Mouse (Mus musculus) intestine, embryonic 14.5 days (tissue): ENCODE data around the gene Lamb1. TPM values are rescaled to one million over a fixed set of nuclear protein-coding genes. Genes with fewer than 3 reads are reported as not detected.
A peak's percentile ranks its signal among the peaks of the same experiment; 100 is the strongest.

Source experiments
- ATAC-seq: fragments of 200-750 bp; cut with Nextera tagmentation; replicated peaks from 2 replicates; pipeline ENCODE4 v1.8.0; 2017; ENCODE audit warnings: low read depth, moderate number of reproducible peaks, moderate TSS enrichment, moderate library complexity; ENCODE audit not compliant: low FRiP score, low TSS enrichment
- DNase-seq: peaks from one replicate; pipeline ENCODE4 v3.0.0-alpha.2; 2018; ENCODE audit warnings: low spot score
- H3K27ac ChIP-seq: fragments of 300-500 bp; sonication (generic); 2 replicates; pipeline ENCODE4 v1.5.1; 2014; ENCODE audit warnings: low read depth, mild to moderate bottlenecking, control low read depth
- H3K27me3 ChIP-seq: fragments of 300-500 bp; sonication (generic); replicated peaks from 2 replicates; pipeline ENCODE4 v1.6.1; 2014; ENCODE audit warnings: low read length, control low read depth; ENCODE audit not compliant: control insufficient read depth, insufficient read depth
- H3K36me3 ChIP-seq: fragments of 300-500 bp; sonication (generic); 2 replicates; pipeline ENCODE4 v1.6.1; 2014; ENCODE audit warnings: low read length, control low read depth; ENCODE audit not compliant: control insufficient read depth, insufficient read depth
- H3K4me1 ChIP-seq: fragments of 300-500 bp; sonication (generic); replicated peaks from 2 replicates; pipeline ENCODE4 v1.6.1; 2014; ENCODE audit warnings: low read length, control low read depth, mixed read lengths; ENCODE audit not compliant: control insufficient read depth, insufficient read depth
- H3K4me2 ChIP-seq: fragments of 300-500 bp; sonication (generic); 2 replicates; pipeline ENCODE4 v1.6.1; 2014; ENCODE audit warnings: low read length
- H3K4me3 ChIP-seq: fragments of 300-500 bp; sonication (generic); 2 replicates; pipeline ENCODE4 v1.5.1; 2014; ENCODE audit warnings: low read depth, low read length, control low read depth, mixed read lengths
- H3K9ac ChIP-seq: fragments of 300-500 bp; sonication (generic); 2 replicates; pipeline ENCODE4 v1.6.1; 2014; ENCODE audit warnings: mild to moderate bottlenecking, low read length
- H3K9me3 ChIP-seq: fragments of 300-500 bp; sonication (generic); 2 replicates; pipeline ENCODE4 v1.6.1; 2016; ENCODE audit warnings: low read length, control low read depth; ENCODE audit not compliant: control insufficient read depth
- WGBS: fragments of 180-500 bp; shearing (Covaris S2); extraction: QIAGEN DNeasy Blood & Tissue Kit; methylation state at CpG from one replicate; pipeline ENCODE4 v1.1.7; 2014; 5-methylcytosine and 5-hydroxymethylcytosine counted together
- polyA plus RNA-seq: library from polyadenylated mRNA; unstranded; fragments of >200 nt; fragmentation: Nextera tagmentation; extraction: Ambion mirVana; gene quantifications from 2 replicates; pipeline ENCODE4 v1.2.1, GENCODE M21; 2014

Gene Lamb1
- 96.3 and 102 TPM in 2 replicates for polyA plus RNA-seq

DNA sequence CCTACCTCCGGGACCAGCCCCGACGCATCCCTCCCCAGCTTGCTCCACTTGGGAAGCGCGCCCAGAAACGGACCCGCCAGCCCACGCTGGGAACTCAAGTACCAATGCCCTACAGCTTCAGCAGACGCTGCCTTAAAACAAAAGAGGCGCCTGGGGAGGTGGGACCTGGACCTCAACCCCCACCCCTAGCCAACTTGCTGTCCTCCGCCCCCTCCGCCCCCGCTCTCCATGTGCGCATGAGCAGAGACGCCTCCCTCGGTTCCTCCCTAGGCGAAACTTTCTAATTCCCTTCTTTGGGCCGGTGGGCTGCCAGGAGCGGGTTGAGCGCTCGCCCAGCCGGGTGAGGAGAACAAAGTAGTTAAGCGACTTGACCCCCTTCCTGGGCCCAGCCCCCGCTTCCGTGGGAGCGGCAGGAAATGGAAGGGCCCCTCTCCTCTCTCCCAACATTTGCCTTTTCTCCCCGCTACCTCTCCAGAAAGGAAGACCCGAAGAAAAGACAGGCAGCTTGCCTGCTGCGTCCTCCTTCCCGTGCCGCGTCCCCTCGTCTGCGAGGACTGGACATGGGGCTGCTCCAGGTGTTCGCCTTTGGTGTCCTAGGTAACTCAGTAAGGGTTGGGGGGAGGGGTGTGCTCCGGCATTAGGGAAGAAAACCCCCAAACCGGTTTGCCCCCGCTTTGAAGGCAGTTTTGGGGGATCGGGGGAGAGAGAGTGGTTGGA, at the start of gene Lamb1:
Lamb1 (plus strand) TSS at position 230 of the 717 bp plus-strand sequence.
- under 1% methylated on average over 37 of the region's 39 CpGs for WGBS
- H3K4me2 ChIP-seq = peak within 1 kb of the TSS; percentile 59
- no peaks in the 10 kb centered on the region for H3K27me3 ChIP-seq
- peaks cover 48% of the 10 kb centered on the region for H3K4me1 ChIP-seq
- DNase-seq (peak; percentile 87), ATAC-seq (peak; percentile 81)
- peaks cover 27% of the 10 kb centered on the region for H3K36me3 ChIP-seq
- H3K9ac ChIP-seq = peak within 1 kb of the TSS; percentile 72
- H3K27ac ChIP-seq = peak within 1 kb of the TSS; percentile 89
- H3K9me3 ChIP-seq = no peaks in the 10 kb centered on the region
- peak within 1 kb of the TSS; percentile 84 for H3K4me3 ChIP-seq

GRCm38 (mm10) chr12:31217232-31217631, 47.8 kb upstream of the Lamb1 start:
- Histone ChIP-seq H3K4me1 (peaks cover 14% of the 10 kb centered on the region; the same call in 1 of the 2 replicates), H3K27me3 (no peaks in the 10 kb centered on the region), H3K36me3 (no peaks in the 10 kb centered on the region), H3K9me3 (no peaks in the 10 kb centered on the region), H3K9ac (no peak overlapping the region), H3K27ac (no peak overlapping the region), H3K4me2 (no peak overlapping the region), H3K4me3 (no peak overlapping the region)
- ATAC-seq (no peak), DNase-seq (no peak)
- 57% methylated on average over 5 of the region's 5 CpGs for WGBS

DNA sequence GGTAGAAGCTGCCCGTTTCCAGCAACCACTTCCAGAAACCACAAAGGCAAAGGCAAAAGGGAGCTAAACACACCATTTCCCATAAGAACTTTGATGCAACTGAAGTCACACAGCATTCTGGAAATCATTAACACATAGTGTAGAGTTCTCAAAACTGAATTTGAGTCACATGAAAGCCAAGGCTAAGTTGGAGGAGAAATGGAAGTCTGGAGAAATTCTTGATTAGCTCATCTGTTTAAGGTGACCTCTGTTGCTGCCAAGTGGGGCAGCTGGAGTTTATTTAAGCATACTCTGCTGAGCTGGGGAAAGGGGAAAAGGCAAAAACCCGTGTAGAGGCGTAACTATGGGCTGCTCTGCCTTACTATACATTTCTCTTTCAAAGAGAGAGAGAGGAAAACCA, 46.3 kb upstream of the Lamb1 start:
- H3K9ac ChIP-seq = no peak overlapping the region
- no peak for DNase-seq
- WGBS = 50% methylated on average over 3 of the region's 3 CpGs

GRCm38 (mm10) chr12:31221522-31221921, 43.5 kb upstream of the Lamb1 start:
- Histone ChIP-seq H3K9ac (no peak overlapping the region), H3K4me2 (no peak overlapping the region), H3K27me3 (no peaks in the 10 kb centered on the region), H3K4me3 (no peak overlapping the region), H3K9me3 (no peaks in the 10 kb centered on the region), H3K27ac (no peak overlapping the region), H3K36me3 (no peaks in the 10 kb centered on the region), H3K4me1 (0 out of 2 replicates have a peak, but pooled peaks cover 7% of the 10 kb centered on the region)
- DNase-seq (no peak), ATAC-seq (no peak)
- 72% methylated on average over 6 of the region's 6 CpGs for WGBS

More for the DNA sequence above, 46.3 kb upstream of the Lamb1 start:
- Histone ChIP-seq H3K4me3 (no peak overlapping the region), H3K36me3 (no peaks in the 10 kb centered on the region), H3K4me1 (peaks cover 7% of the 10 kb centered on the region; the same call in 1 of the 2 replicates), H3K27me3 (no peaks in the 10 kb centered on the region), H3K27ac (no peak overlapping the region), H3K9me3 (no peaks in the 10 kb centered on the region), H3K4me2 (no peak overlapping the region)
- no peak for ATAC-seq

GRCm38 (mm10) chr12:31222282-31222681, 42.8 kb upstream of the Lamb1 start:
- 0 out of 2 replicates have a peak, but pooled peaks cover 7% of the 10 kb centered on the region for H3K4me1 ChIP-seq
- ATAC-seq (no peak), DNase-seq (no peak)
- no peaks in the 10 kb centered on the region for H3K36me3 ChIP-seq
- WGBS = 54% methylated on average over 2 of the region's 2 CpGs
- H3K27ac ChIP-seq = no peak overlapping the region
- no peak overlapping the region for H3K4me2 ChIP-seq
- no peak overlapping the region for H3K4me3 ChIP-seq
- H3K9ac ChIP-seq = no peak overlapping the region
- H3K9me3 ChIP-seq = no peaks in the 10 kb centered on the region
- H3K27me3 ChIP-seq = no peaks in the 10 kb centered on the region

- Histone ChIP-seq H3K4me1 (0 out of 2 replicates have a peak, but pooled peaks cover 7% of the 10 kb centered on the region), H3K27me3 (no peaks in the 10 kb centered on the region), H3K9me3 (no peaks in the 10 kb centered on the region), H3K4me2 (no peak overlapping the region), H3K27ac (no peak overlapping the region), H3K36me3 (no peaks in the 10 kb centered on the region), H3K4me3 (no peak overlapping the region), H3K9ac (no peak overlapping the region)
- WGBS = 31% methylated on average over 3 of the region's 3 CpGs
- ATAC-seq (no peak), DNase-seq (no peak)
Observed at GRCm38 (mm10) chr12:31222741-31223140, 42.3 kb upstream of the Lamb1 start.

DNA sequence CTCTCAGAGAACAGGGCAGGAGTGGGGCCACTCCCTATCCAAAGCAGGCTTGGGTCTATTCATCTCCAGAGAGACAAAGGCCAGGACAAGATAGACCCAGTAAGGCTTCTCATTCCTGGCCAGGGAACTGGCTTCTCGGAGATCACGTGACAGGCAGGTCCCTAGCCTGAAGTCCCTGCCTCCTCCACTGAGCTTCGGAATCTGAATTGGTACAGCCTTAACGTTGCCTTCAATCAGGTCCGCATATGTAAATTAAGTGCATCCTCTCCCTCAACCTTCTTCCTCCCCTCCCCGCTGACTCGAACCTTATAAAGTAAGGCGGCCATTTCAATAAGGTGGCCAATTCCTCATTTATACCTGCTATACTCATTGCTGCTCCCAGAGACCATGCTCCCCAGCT, 39.6 kb upstream of the Lamb1 start:
- Histone ChIP-seq H3K9me3 (no peaks in the 10 kb centered on the region), H3K4me2 (no peak overlapping the region), H3K9ac (no peak overlapping the region), H3K4me1 (peaks cover 11% of the 10 kb centered on the region), H3K27ac (no peak overlapping the region), H3K27me3 (no peaks in the 10 kb centered on the region), H3K36me3 (no peaks in the 10 kb centered on the region), H3K4me3 (no peak overlapping the region)
- WGBS = 66% methylated on average over 8 of the region's 8 CpGs
- ATAC-seq (no peak), DNase-seq (no peak)

DNA sequence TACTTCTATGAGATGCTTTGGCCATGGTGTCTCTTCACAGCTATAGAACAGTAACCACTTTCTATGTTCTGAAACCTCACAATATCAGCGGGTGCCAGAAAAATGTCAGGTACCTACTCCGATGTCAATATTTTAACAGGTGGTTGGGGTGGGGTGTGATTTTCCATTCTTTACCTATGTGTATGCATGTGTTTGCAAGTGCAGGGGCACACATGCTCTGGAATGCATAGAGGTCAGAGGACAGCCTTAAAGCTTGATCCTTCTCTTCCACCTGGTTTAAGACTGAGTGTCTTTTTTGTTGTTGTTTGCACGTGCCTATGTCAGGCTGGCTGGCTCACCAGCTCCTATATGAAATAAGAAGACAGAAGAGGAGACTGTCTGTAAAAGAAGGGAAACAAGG, 37.9 kb upstream of the Lamb1 start:
- Histone ChIP-seq H3K9ac (no peak overlapping the region), H3K4me3 (no peak overlapping the region), H3K27ac (no peak overlapping the region), H3K27me3 (no peaks in the 10 kb centered on the region), H3K9me3 (no peaks in the 10 kb centered on the region), H3K4me2 (no peak overlapping the region), H3K36me3 (no peaks in the 10 kb centered on the region), H3K4me1 (peaks cover 11% of the 10 kb centered on the region)
- 72% methylated on average over 3 of the region's 3 CpGs for WGBS
- DNase-seq (no peak), ATAC-seq (no peak)

DNA sequence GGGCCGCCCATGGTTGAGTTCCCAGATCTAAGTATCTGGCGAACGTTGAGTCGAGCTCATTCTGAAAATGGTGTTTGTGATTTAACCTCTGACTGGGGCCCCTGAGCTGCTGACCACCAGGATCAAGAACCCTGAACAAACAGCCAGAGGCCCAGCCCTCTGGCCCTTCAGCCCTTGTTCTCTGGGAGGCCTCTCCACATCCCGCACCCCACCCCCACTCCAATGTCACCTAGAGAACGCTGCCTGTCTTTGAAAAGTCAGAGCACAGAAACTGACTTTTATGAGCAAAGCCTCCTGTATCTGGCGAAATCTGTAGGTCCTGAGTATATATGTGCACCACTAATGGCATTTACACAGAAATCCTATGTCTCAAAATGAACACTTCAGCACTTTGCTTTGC, 36.2 kb upstream of the Lamb1 start:
- 21% methylated on average over 7 of the region's 7 CpGs for WGBS
- H3K4me1 ChIP-seq = peaks cover 11% of the 10 kb centered on the region
- no peaks in the 10 kb centered on the region for H3K9me3 ChIP-seq
- no peak overlapping the region for H3K9ac ChIP-seq
- ATAC-seq (no peak; the same call in 1 of the 2 replicates), DNase-seq (no peak)
- no peak overlapping the region for H3K4me2 ChIP-seq
- H3K36me3 ChIP-seq = no peaks in the 10 kb centered on the region
- H3K27me3 ChIP-seq = no peaks in the 10 kb centered on the region
- H3K27ac ChIP-seq = peak overlapping the region; percentile 57; the same call in 1 of the 2 replicates
- no peak overlapping the region for H3K4me3 ChIP-seq
